Mouse (Mus musculus) mesoderm, embryonic 11.5 days (tissue): ENCODE measurements around the gene Dph1.

Experiments used
- DNase-seq: peaks from one replicate; pipeline ENCODE4 v3.0.0-alpha.2; 2012; ENCODE audit warnings: low read depth, low spot score

The Dph1 gene

GRCm38 (mm10) chr11:75173799-75174165 is 17.3 kb downstream of the Dph1 start:
- no peak for DNase-seq

- DNase-seq: peak; percentile 91
Observed at GRCm38 (mm10) chr11:75173095-75173798, 17.8 kb downstream of the Dph1 start.

GRCm38 (mm10) chr11:75172151-75173094 is 18.6 kb downstream of the Dph1 start:
- DNase-seq: peak; percentile 38

- DNase-seq: no peak
Observed at GRCm38 (mm10) chr11:75171186-75171865, 19.7 kb downstream of the Dph1 start.

- peak; percentile 91 for DNase-seq
Observed at GRCm38 (mm10) chr11:75170136-75170751, 20.8 kb downstream of the Dph1 start.

- DNase-seq: peak; percentile 28
Observed at GRCm38 (mm10) chr11:75169405-75170080, 21.5 kb downstream of the Dph1 start, which contains the start of gene Hic1. TSS of gene Hic1 (minus strand) at chr11:75169519.

- DNase-seq: peak; percentile 86
Observed at GRCm38 (mm10) chr11:75168590-75169361, 22.3 kb downstream of the Dph1 start.

GRCm38 (mm10) chr11:75167643-75168589 is 23.1 kb downstream of the Dph1 start:
- no peak for DNase-seq

- DNase-seq: peak; percentile 25
Observed at GRCm38 (mm10) chr11:75166861-75167642, 24.0 kb downstream of the Dph1 start.

- no peak for DNase-seq
Observed at GRCm38 (mm10) chr11:75166193-75166842, 24.7 kb downstream of the Dph1 start.

GRCm38 (mm10) chr11:75165441-75166192 is 25.4 kb downstream of the Dph1 start:
- peak; percentile 60 for DNase-seq

GRCm38 (mm10) chr11:75164750-75165149 is 26.3 kb downstream of the Dph1 start:
- peak; percentile 17 for DNase-seq

GRCm38 (mm10) chr11:75164051-75164450 is 27.0 kb downstream of the Dph1 start:
- DNase-seq: no peak

GRCm38 (mm10) chr11:75163379-75163778 is 27.7 kb downstream of the Dph1 start:
- no peak for DNase-seq

GRCm38 (mm10) chr11:75162591-75163080 is 28.4 kb downstream of the Dph1 start:
- DNase-seq: no peak

GRCm38 (mm10) chr11:75161417-75162008 is 29.5 kb downstream of the Dph1 start:
- DNase-seq: no peak
